Mouse (Mus musculus) forebrain, embryonic 10.5 days (tissue): Measurements from ENCODE around the gene Lrrc71. TPM values are rescaled to one million over a fixed set of nuclear protein-coding genes. Genes with fewer than 3 reads are reported as not detected.

Source experiments
- DNase-seq: peaks from one replicate; pipeline ENCODE4 v3.0.0-alpha.2; 2017; ENCODE audit warnings: low spot score; ENCODE audit errors: extremely low spot score
- H3K27ac ChIP-seq: fragments of 300-500 bp; sonication (generic); 2 replicates; pipeline ENCODE4 v1.5.1; 2016; ENCODE audit warnings: mild to moderate bottlenecking
- H3K27me3 ChIP-seq: fragments of 300-500 bp; sonication (generic); 2 replicates; pipeline ENCODE4 v1.6.1; 2016; ENCODE audit warnings: mild to moderate bottlenecking; ENCODE audit not compliant: poor library complexity, severe bottlenecking
- H3K36me3 ChIP-seq: fragments of 300-500 bp; sonication (generic); replicated peaks from 2 replicates; pipeline ENCODE4 v1.6.1; 2016; ENCODE audit warnings: mild to moderate bottlenecking, moderate library complexity
- H3K4me1 ChIP-seq: fragments of 300-500 bp; sonication (generic); 2 replicates; pipeline ENCODE4 v1.6.1; 2016
- H3K4me3 ChIP-seq: fragments of 300-500 bp; sonication (generic); 2 replicates; pipeline ENCODE4 v1.5.1; 2016; ENCODE audit warnings: mild to moderate bottlenecking, moderate library complexity
- H3K9me3 ChIP-seq: fragments of 300-500 bp; sonication (generic); 2 replicates; pipeline ENCODE4 v1.6.1; 2016; ENCODE audit warnings: mild to moderate bottlenecking, moderate library complexity
- WGBS: fragments of 180-500 bp; shearing (Covaris S2); methylation state at CpG from one replicate; pipeline ENCODE4 v1.1.7; 2016; 5-methylcytosine and 5-hydroxymethylcytosine counted together
- polyA plus RNA-seq: library from polyadenylated mRNA; unstranded; fragments of >200 nt; fragmentation: Nextera tagmentation; extraction: Ambion mirVana; gene quantifications from 2 replicates; pipeline ENCODE4 v1.2.1, GENCODE M21; 2016

The Lrrc71 gene
- polyA plus RNA-seq, 1 experiment from 2014 or later = 0.32 TPM

DNA sequence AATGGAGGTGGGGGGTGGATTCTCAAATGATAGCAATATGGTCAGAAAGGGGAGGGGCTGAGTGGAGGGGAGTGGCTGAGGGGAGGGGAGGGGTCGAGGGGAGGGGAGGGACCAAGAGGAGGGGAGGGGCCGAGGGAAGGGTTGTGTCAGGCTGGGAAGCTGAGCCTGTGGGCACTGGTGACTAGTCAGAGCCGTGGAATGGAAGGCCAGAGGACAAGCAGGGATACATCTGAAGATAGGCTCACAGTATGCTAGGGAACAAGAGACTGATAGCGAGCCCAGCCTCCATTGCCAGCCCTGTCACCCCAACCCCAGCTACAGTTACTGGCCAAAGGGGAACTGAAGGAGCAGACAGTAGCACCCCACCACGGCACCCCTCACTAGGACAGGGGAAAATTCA is 10.2 kb upstream of the Lrrc71 start:
- DNase-seq = no peak

GRCm38 (mm10) chr3:87756488-87756887 is 8.1 kb upstream of the Lrrc71 start:
- Histone ChIP-seq H3K4me3 (peak overlapping the region; percentile 40; the same call in 1 of the 2 replicates), H3K27ac (peak overlapping the region; percentile 66), H3K9me3 (no peaks in the 10 kb centered on the region), H3K27me3 (peaks cover 60% of the 10 kb centered on the region), H3K36me3 (no peaks in the 10 kb centered on the region; the same call in 1 of the 2 replicates), H3K4me1 (peaks cover 36% of the 10 kb centered on the region)
- DNase-seq = no peak
- 52% methylated on average over 20 of the region's 20 CpGs for WGBS

More for the DNA sequence above, 10.2 kb upstream of the Lrrc71 start:
- peaks cover 67% of the 10 kb centered on the region for H3K27me3 ChIP-seq
- H3K36me3 ChIP-seq = no peaks in the 10 kb centered on the region
- H3K4me3 ChIP-seq = no peak overlapping the region
- H3K27ac ChIP-seq = no peak overlapping the region; the same call in 1 of the 2 replicates
- 54% methylated on average over 4 of the region's 5 CpGs for WGBS
- H3K4me1 ChIP-seq = peaks cover 58% of the 10 kb centered on the region
- no peaks in the 10 kb centered on the region for H3K9me3 ChIP-seq

- Histone ChIP-seq H3K27me3 (peaks cover 60% of the 10 kb centered on the region), H3K9me3 (no peaks in the 10 kb centered on the region), H3K36me3 (no peaks in the 10 kb centered on the region; the same call in 1 of the 2 replicates), H3K4me1 (peaks cover 31% of the 10 kb centered on the region), H3K4me3 (peak overlapping the region; percentile 40), H3K27ac (peak overlapping the region; percentile 66)
- DNase-seq = peak; percentile 88
- WGBS = 2% methylated on average over 24 of the region's 24 CpGs
Observed at GRCm38 (mm10) chr3:87755964-87756363, 7.5 kb upstream of the Lrrc71 start.

GRCm38 (mm10) chr3:87753829-87754228 is 5.4 kb upstream of the Lrrc71 start:
- H3K4me3 ChIP-seq = no peak overlapping the region
- H3K27me3 ChIP-seq = peaks cover 56% of the 10 kb centered on the region
- no peaks in the 10 kb centered on the region; the same call in 1 of the 2 replicates for H3K36me3 ChIP-seq
- WGBS = 89% methylated on average over 13 of the region's 13 CpGs
- H3K27ac ChIP-seq = no peak overlapping the region
- DNase-seq = no peak
- H3K9me3 ChIP-seq = no peaks in the 10 kb centered on the region
- peaks cover 21% of the 10 kb centered on the region for H3K4me1 ChIP-seq

DNA sequence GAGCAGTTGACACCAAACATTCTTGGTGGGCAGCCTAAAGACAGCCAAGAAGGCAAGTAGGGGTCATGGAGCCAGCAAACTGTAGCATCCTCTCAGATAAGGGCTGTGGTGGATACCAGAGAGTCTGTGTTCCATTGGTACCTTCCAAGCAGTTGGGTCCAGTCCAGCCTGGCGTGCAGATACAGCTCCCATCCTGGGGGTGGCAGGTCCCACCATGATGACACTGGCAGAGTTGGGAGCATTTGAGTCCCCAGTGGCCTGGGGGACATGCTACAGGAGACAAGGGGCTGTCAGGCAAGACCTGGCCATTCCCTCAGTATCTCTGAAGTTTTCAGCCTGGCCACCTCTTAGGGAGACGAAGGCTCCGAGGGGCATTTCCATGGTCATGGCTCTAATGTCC is 4.1 kb upstream of the Lrrc71 start:
- H3K27me3 ChIP-seq = peaks cover 48% of the 10 kb centered on the region
- H3K4me1 ChIP-seq = peaks cover 20% of the 10 kb centered on the region
- no peaks in the 10 kb centered on the region; the same call in 1 of the 2 replicates for H3K36me3 ChIP-seq
- no peak overlapping the region for H3K4me3 ChIP-seq
- WGBS = 85% methylated on average over 3 of the region's 3 CpGs
- H3K27ac ChIP-seq = no peak overlapping the region
- H3K9me3 ChIP-seq = no peaks in the 10 kb centered on the region
- no peak for DNase-seq

- Histone ChIP-seq H3K4me1 (peaks cover 19% of the 10 kb centered on the region), H3K27me3 (peaks cover 30% of the 10 kb centered on the region), H3K27ac (no peak overlapping the region), H3K9me3 (no peaks in the 10 kb centered on the region), H3K36me3 (no peaks in the 10 kb centered on the region; the same call in 1 of the 2 replicates), H3K4me3 (no peak overlapping the region)
- DNase-seq = no peak
- 93% methylated on average over 12 of the region's 12 CpGs for WGBS
Observed at GRCm38 (mm10) chr3:87749977-87750376, 1.6 kb upstream of the Lrrc71 start.

DNA sequence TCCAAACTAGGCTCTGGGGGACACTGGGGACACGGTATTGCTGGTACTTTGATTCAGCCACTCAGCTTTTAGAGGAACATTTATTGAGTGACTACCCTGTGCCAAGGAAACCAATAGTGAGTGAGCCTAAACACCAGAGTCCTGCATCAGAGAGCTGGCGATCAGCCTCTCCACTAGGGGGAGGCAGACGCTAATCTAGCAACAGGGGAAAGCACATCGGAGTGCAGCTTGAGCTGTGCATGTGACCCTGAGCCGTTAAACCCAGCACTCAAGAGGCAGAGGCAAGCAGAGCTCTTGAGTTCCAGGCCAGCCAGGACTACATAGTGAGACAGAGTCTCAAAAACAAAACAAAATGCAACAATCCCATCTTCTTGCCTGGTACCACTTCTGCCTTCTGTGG is 611 bp upstream of the Lrrc71 start:
- H3K4me1 ChIP-seq = peaks cover 26% of the 10 kb centered on the region

DNA sequence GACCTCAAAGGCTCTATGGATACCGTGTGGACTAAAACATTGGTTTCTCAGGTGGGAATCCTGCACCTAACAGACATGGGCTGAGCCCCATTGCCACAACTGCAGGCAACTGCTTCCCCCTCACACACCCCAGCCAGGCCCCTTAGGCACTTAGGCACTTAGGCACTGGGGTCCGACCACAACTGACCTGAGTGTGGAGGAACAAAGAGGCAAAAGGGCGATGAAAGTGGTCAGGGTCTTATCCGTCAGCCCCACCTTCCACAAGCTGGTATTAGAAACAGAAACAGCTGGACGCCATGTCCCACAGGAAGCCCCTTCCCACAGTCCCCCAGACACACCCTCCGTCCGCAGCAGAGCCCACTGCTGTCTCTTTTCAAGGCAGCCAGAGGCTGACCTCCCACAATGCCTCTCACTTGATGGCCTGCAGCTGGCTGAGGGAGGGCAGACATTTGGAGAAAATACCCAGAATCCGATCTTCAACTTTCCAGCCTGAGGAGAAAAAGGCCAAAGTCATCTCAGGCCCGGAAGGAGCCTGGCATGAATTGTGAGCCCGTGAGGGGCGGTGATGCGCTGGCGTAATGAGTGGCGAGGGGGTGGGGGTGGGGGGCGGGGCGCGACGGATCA is 3.3 kb downstream of the Lrrc71 start:
- DNase-seq = no peak
- Histone ChIP-seq H3K27ac (peak overlapping the region; percentile 54; the same call in 1 of the 2 replicates), H3K9me3 (no peaks in the 10 kb centered on the region), H3K27me3 (peaks cover 15% of the 10 kb centered on the region), H3K4me3 (peak overlapping the region; percentile 38), H3K4me1 (peaks cover 26% of the 10 kb centered on the region), H3K36me3 (no peaks in the 10 kb centered on the region)
- 38% methylated on average over 18 of the region's 18 CpGs for whole genome bisulfite sequencing

More for the DNA sequence above, 611 bp upstream of the Lrrc71 start:
- no peak for DNase-seq
- Histone ChIP-seq H3K4me3 (no peak overlapping the region), H3K36me3 (no peaks in the 10 kb centered on the region; the same call in 1 of the 2 replicates), H3K9me3 (no peaks in the 10 kb centered on the region), H3K27me3 (peaks cover 21% of the 10 kb centered on the region), H3K27ac (no peak overlapping the region)
- WGBS = 24% methylated on average over 5 of the region's 5 CpGs

DNA sequence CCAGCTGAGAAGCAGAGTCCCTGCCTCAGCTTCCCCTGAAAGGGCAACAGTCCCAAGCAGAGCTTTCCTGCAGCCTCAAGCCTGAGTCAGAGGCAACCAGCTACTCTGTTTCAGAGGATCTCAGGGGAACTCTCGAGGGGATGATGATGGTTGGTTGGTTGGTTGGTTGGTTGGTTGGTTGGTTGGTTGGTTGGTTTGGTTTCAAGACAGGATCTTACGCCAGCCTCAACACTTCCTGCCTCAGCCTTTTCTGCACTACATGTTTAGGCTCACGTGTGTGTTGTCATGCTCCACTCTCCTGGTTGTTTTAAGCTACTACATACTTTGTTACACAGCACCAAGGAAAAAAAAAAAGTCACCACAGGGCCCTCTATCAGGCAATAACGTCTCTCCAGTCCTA is 4.5 kb downstream of the Lrrc71 start:
- Histone ChIP-seq H3K27ac (no peak overlapping the region), H3K4me3 (no peak overlapping the region), H3K27me3 (peaks cover 8% of the 10 kb centered on the region; the same call in 1 of the 2 replicates), H3K36me3 (peaks cover 9% of the 10 kb centered on the region), H3K9me3 (no peaks in the 10 kb centered on the region), H3K4me1 (peaks cover 26% of the 10 kb centered on the region)
- DNase-seq = no peak
- 90% methylated on average over 4 of the region's 4 CpGs for WGBS

GRCm38 (mm10) chr3:87742735-87743134 is 5.7 kb downstream of the Lrrc71 start:
- peaks cover 19% of the 10 kb centered on the region for H3K36me3 ChIP-seq
- peaks cover 7% of the 10 kb centered on the region; the same call in 1 of the 2 replicates for H3K27me3 ChIP-seq
- peaks cover 16% of the 10 kb centered on the region for H3K4me1 ChIP-seq
- no peaks in the 10 kb centered on the region for H3K9me3 ChIP-seq
- no peak overlapping the region for H3K4me3 ChIP-seq
- 91% methylated on average over 16 of the region's 16 CpGs for WGBS
- DNase-seq = no peak
- H3K27ac ChIP-seq = no peak overlapping the region

DNA sequence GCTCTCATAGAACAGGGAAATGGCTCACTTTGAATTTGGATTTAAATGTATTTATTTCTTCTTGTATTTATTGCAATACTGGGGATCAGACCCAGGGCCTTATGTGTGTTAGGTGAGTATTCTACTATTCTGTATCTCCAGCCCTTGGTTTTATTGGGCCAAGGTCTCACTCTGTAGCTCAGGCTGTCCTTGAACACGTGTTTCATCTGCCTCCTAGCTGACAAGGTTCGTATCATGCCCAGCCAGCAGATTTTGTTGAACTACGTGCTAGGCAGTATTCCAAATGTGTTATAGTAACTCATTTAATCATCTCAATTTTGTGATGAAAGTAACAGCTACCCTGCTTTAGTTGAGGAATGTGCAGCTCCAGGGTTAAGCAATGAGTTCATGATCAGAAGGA is 6.4 kb downstream of the Lrrc71 start:
- peaks cover 16% of the 10 kb centered on the region for H3K4me1 ChIP-seq
- peaks cover 7% of the 10 kb centered on the region; the same call in 1 of the 2 replicates for H3K27me3 ChIP-seq
- DNase-seq = no peak
- no peak overlapping the region for H3K27ac ChIP-seq
- 90% methylated on average over 3 of the region's 3 CpGs for WGBS
- no peak overlapping the region for H3K4me3 ChIP-seq
- H3K36me3 ChIP-seq = peaks cover 26% of the 10 kb centered on the region
- H3K9me3 ChIP-seq = no peaks in the 10 kb centered on the region

- no peak for DNase-seq
- Histone ChIP-seq H3K9me3 (no peaks in the 10 kb centered on the region), H3K4me1 (no peaks in the 10 kb centered on the region), H3K36me3 (peaks cover 57% of the 10 kb centered on the region), H3K27me3 (no peaks in the 10 kb centered on the region), H3K27ac (no peak overlapping the region), H3K4me3 (no peak overlapping the region)
- 88% methylated on average over 5 of the region's 5 CpGs for WGBS
Observed at GRCm38 (mm10) chr3:87738906-87739305, 9.5 kb downstream of the Lrrc71 start.

GRCm38 (mm10) chr3:87735335-87735734 is 13.1 kb downstream of the Lrrc71 start:
- no peaks in the 10 kb centered on the region for H3K9me3 ChIP-seq
- WGBS = 85% methylated on average over 9 of the region's 9 CpGs
- no peak for DNase-seq

More at GRCm38 (mm10) chr3:87735335-87735734, 13.1 kb downstream of the Lrrc71 start:
- Histone ChIP-seq H3K36me3 (peaks cover 90% of the 10 kb centered on the region), H3K4me3 (no peak overlapping the region), H3K27ac (no peak overlapping the region), H3K27me3 (no peaks in the 10 kb centered on the region), H3K4me1 (no peaks in the 10 kb centered on the region)
